ENCODE assay signal across 28 mouse cellular contexts in genomic region chr16:95203026-95203425, GRCm38 (mm10). TPM values are rescaled to one million over a fixed set of nuclear protein-coding genes. Genes with fewer than 3 reads are reported as not detected.
DNase-seq lines count a peak whose midpoint lies in the region; ATAC-seq and TF ChIP-seq lines count a peak whose summit lies in the region.
"Had no signal": no experiment of that assay in that cellular context is flagged by ENCODE, and none has a peak within 500 bp of the region (broad histone marks: within the 10 kb centered on the region; RNA-seq: fewer than 3 reads in every experiment).

No protein-coding gene starts in this region.

- DNase-seq in left cerebral cortex, postnatal 4 days: peak; percentile 89
- DNase-seq in left cerebral cortex, postnatal 14 days (ENCODE audit: low spot score in 2 of 2): no peak
- peak; percentile 71 for DNase-seq in cerebellum, adult 11-12 months
- peak; percentile 76 for DNase-seq in cerebellum, adult 9-10 months
- peak; percentile 60 to 69 for DNase-seq in cerebellum, postnatal 36 days
- no peak for DNase-seq in layer of hippocampus, adult 9-11 months
- DNase-seq: adrenal gland, adult 2 months; B cell, adult 2 months; embryo, embryonic 11 days; forebrain, postnatal 0 days; gastrocnemius, postnatal 10 days; kidney, adult 8-10 months; kidney, postnatal 4 days; lung, postnatal 4 days; thymus, adult 2 months; thymus, postnatal 4 days had no signal

- no peaks in the 10 kb centered on the region for H3K4me1 ChIP-seq in intestine, postnatal 0 days (replicated peaks; ENCODE audit: control insufficient read depth, insufficient read depth, low read length)
- H3K4me1 ChIP-seq: embryonic facial prominence, embryonic 13.5 days; heart, embryonic 15.5 days had no signal

- no peak overlapping the region for H3K9ac ChIP-seq in intestine, postnatal 0 days (ENCODE audit: low read depth, low read length)
- H3K9ac ChIP-seq: embryonic facial prominence, embryonic 13.5 days; forebrain, postnatal 0 days; heart, embryonic 15.5 days; hindbrain, embryonic 14.5 days; limb, embryonic 13.5 days; midbrain, embryonic 12.5 days had no signal

- 90% methylated on average over 3 of the region's 3 CpGs for whole genome bisulfite sequencing in intestine, postnatal 0 days

- H3K4me2 ChIP-seq in intestine, postnatal 0 days (replicated peaks; ENCODE audit: low read depth): no peak overlapping the region
- H3K4me2 ChIP-seq: embryonic facial prominence, embryonic 13.5 days; heart, embryonic 15.5 days; hindbrain, embryonic 14.5 days; limb, embryonic 13.5 days; liver, embryonic 11.5 days; midbrain, embryonic 12.5 days had no signal

- intact Hi-C loops in left cerebral cortex, postnatal 4 days (cut with DNase I): no loop called here
- intact Hi-C loops in left cerebral cortex, postnatal 14 days (cut with DNase I): no loop called here

- ATAC-seq in intestine, postnatal 0 days: no peak
- ATAC-seq: activated CD4-positive, CD25-positive, alpha-beta regulatory T cell, adult 4 months; forebrain, postnatal 0 days had no signal

- no peak overlapping the region for H3K27ac ChIP-seq in intestine, postnatal 0 days (ENCODE audit: low read depth, low read length)
- H3K27ac ChIP-seq: embryonic facial prominence, embryonic 13.5 days; heart, embryonic 15.5 days; hindbrain, embryonic 14.5 days; kidney, postnatal 0 days; limb, embryonic 13.5 days; midbrain, embryonic 12.5 days had no signal

- no peaks in the 10 kb centered on the region for H3K36me3 ChIP-seq in intestine, postnatal 0 days (ENCODE audit: control insufficient read depth, insufficient read depth)
- H3K36me3 ChIP-seq: embryonic facial prominence, embryonic 13.5 days; heart, embryonic 15.5 days; limb, embryonic 13.5 days; midbrain, embryonic 12.5 days had no signal

- TF ChIP-seq CTCF in intestine, postnatal 0 days (IDR thresholded peaks at IDR 0.05; ENCODE audit: low read depth): no peak

- H3K27me3 ChIP-seq in intestine, postnatal 0 days (replicated peaks; ENCODE audit: control insufficient read depth, insufficient read depth, low read length): no peaks in the 10 kb centered on the region
- H3K27me3 ChIP-seq: midbrain, embryonic 12.5 days had no signal

- H3K4me3 ChIP-seq in intestine, postnatal 0 days (ENCODE audit: low read depth, low read length): no peak overlapping the region
- H3K4me3 ChIP-seq: embryonic facial prominence, embryonic 13.5 days; erythroblast, embryonic 14.5 days; heart, embryonic 15.5 days; limb, embryonic 13.5 days; megakaryocyte, embryonic 14.5 days; midbrain, embryonic 12.5 days had no signal

- H3K9me3 ChIP-seq in intestine, postnatal 0 days (ENCODE audit: control insufficient read depth): no peaks in the 10 kb centered on the region
- H3K9me3 ChIP-seq: embryonic facial prominence, embryonic 13.5 days; heart, embryonic 15.5 days; limb, embryonic 13.5 days; midbrain, embryonic 12.5 days had no signal

RNA-seq across cellular contexts. Expression of gene Kcnj15, which starts 54.3 kb away (rescaled TPM):
- under 1 TPM; 0.14 TPM for total RNA-seq in left cerebral cortex, postnatal 4 days (2021)
- total RNA-seq in left cerebral cortex, postnatal 14 days (2021): under 1 TPM; 0.13 to 0.31 TPM
- 0.27 and 0.29 TPM in 2 replicates for polyA plus RNA-seq in intestine, postnatal 0 days (2015; fragmentation: Nextera tagmentation; extraction: Ambion mirVana)
- total RNA-seq: monocyte, adult 5-6 weeks had no signal

Comparison
In these comparisons a context has a peak if more than half of its experiments do, and no peak if none do; other contexts are left out.
1. DNase-seq: peak in left cerebral cortex, postnatal 4 days (single experiment), cerebellum, adult 11-12 months (single experiment), cerebellum, adult 9-10 months (single experiment) and cerebellum, postnatal 36 days (2 of 2); none in left cerebral cortex, postnatal 14 days (0 of 2) and layer of hippocampus, adult 9-11 months (single experiment).